Mouse (Mus musculus): Measurements from ENCODE around the gene Trex2. TPM values are rescaled to one million over a fixed set of nuclear protein-coding genes. Genes with fewer than 3 reads are reported as not detected.

Trex2 gene
- polyA plus RNA-seq, 1 experiment from 2014 or later = not detected

DNA sequence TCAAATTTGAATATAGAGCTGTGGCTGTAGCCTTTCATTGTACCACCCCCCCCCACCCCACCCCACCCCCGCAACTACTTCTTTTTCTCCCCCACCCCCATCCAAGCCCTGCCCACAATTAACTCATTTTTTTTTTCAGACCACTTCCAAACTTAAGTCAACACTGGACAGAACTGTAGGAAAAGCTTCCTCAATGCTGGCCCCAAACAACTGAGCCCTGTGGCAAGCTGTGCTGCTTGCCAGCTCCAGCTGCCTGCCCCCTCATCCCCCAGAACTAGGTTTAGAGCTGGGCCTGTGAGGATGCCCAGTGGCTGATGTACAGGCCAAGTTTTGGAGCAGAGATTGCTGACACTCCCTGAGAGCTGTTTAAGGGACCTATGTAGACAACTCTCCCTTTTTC, 33.6 kb upstream of the Trex2 start:
- Histone ChIP-seq H3K27me3 (ENCODE audit: poor library complexity, severe bottlenecking) (peaks cover 80% of the 10 kb centered on the region), H3K4me1 (no peaks in the 10 kb centered on the region), H3K9me3 (no peaks in the 10 kb centered on the region), H3K27ac (peak overlapping the region; percentile 66; the same call in 1 of the 2 replicates), H3K36me3 (replicated peaks) (no peaks in the 10 kb centered on the region), H3K4me3 (no peak overlapping the region)
- 70% methylated on average over 1 of the region's 1 CpGs for WGBS
- DNase-seq (ENCODE audit: extremely low spot score, low spot score) = no peak

DNA sequence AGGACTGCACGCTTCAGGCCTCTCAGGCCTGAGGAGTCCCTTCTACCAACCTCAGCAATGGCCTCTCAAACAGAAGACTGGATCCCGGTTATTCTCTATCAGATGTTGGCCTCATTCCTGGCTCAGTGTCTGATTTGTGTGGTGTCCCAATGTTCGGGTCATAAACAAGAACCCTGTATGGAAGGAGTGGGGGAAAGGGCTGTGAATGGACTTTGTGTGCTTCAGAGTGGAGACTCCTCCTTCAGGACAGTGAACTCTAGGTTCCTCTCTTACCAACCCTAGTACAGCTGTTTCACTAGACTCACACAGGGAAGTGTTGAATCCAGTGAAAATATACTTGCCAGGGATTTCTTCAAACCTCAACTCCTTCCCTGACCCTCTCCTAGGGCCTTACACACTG, 33.2 kb upstream of the Trex2 start:
- Histone ChIP-seq H3K9me3 (no peaks in the 10 kb centered on the region), H3K27ac (peak overlapping the region; percentile 66), H3K27me3 (ENCODE audit: poor library complexity, severe bottlenecking) (peaks cover 77% of the 10 kb centered on the region), H3K36me3 (replicated peaks) (no peaks in the 10 kb centered on the region), H3K4me3 (no peak overlapping the region), H3K4me1 (no peaks in the 10 kb centered on the region)
- WGBS = 74% methylated on average over 3 of the region's 3 CpGs
- no peak for DNase-seq (ENCODE audit: extremely low spot score, low spot score)

DNA sequence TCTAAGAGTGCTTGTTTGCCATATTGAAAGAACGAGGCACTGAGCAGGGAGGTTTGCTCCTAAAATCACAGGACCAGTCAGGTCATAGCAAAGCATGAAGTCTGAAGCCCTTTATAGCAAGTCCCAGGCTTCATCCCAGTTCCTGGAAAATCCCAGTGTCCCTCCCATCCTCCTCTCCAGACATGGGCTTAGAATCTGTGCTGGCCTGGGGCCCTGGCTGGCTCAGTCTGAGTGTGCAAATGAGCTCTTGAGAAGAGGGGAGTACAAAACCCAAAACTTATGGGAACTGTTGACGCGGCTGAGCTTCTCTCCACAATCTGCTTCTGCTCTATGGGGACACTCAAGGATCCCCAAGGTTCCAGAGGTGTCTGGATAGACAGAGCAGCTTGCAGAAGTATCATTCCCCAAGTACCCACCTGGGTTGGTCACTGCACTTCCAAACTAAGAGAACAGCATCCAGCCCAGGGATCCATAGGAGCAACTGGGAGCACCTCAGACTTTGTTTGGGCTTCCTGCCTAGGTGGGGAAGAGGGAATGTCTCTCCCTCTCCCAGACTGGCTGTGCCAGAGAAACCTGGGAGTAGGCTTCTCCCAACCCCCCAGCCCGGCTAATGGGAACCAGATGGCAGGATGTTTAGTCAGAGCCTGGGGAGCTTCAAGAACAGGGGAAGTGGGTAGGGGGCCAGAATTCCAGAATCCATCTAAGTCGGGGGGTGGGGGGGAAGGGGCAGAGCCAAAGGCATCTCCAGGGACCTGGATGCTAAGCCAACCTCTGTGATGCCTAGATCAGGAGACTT, 32.5 kb upstream of the Trex2 start:
- H3K27me3 ChIP-seq (ENCODE audit: poor library complexity, severe bottlenecking) = peaks cover 71% of the 10 kb centered on the region
- H3K4me1 ChIP-seq = no peaks in the 10 kb centered on the region
- WGBS = 72% methylated on average over 5 of the region's 5 CpGs
- no peaks in the 10 kb centered on the region for H3K9me3 ChIP-seq
- DNase-seq (ENCODE audit: extremely low spot score, low spot score) = no peak
- peak overlapping the region; percentile 66 for H3K27ac ChIP-seq
- no peak overlapping the region for H3K4me3 ChIP-seq
- H3K36me3 ChIP-seq (replicated peaks) = no peaks in the 10 kb centered on the region

DNA sequence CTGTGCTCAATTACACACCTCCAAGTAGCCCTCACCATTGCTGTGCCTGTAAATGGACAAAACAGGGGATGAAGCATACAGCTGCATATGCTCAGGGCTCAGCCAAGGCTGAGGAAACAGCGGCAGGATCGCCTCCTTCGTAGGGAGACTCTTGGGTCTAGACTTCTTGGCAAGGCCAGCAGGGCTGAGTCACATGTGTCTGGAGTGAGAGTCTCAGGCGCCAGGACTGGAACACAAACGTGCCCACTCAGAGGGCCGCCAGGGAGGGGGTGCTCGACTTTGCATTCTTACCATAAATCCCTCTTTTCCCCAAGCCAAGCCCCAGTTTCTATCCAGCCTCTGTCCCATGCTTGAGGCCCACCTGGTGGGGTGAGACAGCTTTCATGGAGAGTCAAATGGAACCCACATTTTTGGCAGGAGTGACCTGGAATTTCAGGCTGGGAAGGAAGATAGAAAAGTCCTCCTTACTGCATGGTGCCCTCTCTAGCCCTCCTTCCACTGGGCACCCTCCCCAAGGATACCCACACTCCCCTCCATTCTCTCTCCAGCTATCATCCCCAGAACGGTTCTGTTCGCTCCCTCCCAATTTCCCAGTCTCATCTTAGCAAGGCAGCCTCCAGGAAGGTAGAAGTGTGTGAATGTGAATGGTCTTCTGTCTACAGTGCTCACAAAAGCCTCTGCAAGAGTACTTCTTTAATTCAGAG, 30.5 kb upstream of the Trex2 start:
- H3K27ac ChIP-seq = no peak overlapping the region
- no peaks in the 10 kb centered on the region for H3K4me1 ChIP-seq
- no peaks in the 10 kb centered on the region for H3K9me3 ChIP-seq
- no peaks in the 10 kb centered on the region for H3K36me3 ChIP-seq (replicated peaks)
- DNase-seq (ENCODE audit: extremely low spot score, low spot score) = no peak
- H3K4me3 ChIP-seq = no peak overlapping the region
- WGBS = 69% methylated on average over 9 of the region's 9 CpGs
- peaks cover 51% of the 10 kb centered on the region for H3K27me3 ChIP-seq (ENCODE audit: poor library complexity, severe bottlenecking)

- H3K27me3 ChIP-seq (ENCODE audit: poor library complexity, severe bottlenecking) = peaks cover 16% of the 10 kb centered on the region
- H3K4me3 ChIP-seq = no peak overlapping the region
- H3K9me3 ChIP-seq = no peaks in the 10 kb centered on the region
- DNase-seq (ENCODE audit: extremely low spot score, low spot score) = no peak
- H3K27ac ChIP-seq = no peak overlapping the region
- 86% methylated on average over 4 of the region's 4 CpGs for WGBS
- no peaks in the 10 kb centered on the region for H3K36me3 ChIP-seq (replicated peaks)
- peaks cover 9% of the 10 kb centered on the region for H3K4me1 ChIP-seq
Observed at GRCm38 (mm10) chrX:73460792-73461191, 25.6 kb upstream of the Trex2 start.

DNA sequence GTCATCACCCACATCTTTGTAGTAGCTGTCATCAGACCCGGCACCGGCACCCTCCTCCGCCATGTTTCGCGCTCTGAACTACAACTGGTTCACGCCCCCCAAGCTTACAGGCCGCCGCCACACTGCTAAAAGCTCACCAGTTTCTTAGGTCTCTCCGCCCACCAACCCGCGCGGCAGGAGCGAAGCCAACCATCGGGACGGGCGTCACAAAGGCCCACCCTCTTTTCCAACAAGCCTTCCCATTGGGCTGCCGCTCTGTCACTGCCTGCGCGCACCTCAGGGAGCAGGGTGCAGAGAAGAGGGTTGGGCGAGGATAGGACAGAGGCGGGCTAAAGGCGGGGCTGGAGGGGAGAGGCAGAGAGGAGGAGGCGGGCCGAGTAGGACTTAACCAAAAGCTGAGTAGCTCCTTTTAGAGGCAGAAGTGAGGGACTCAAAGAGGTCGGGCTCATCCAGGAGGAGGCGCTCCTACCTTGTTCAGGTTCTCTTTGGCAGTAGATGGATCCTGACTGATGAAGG, 23.8 kb upstream of the Trex2 start, which contains the start of gene Haus7:
Gene Haus7 (minus strand): TSS at position 168 of the 516 bp plus-strand sequence.
- DNase-seq (ENCODE audit: extremely low spot score, low spot score) = peak; percentile 88
- 20% methylated on average over 25 of the region's 26 CpGs for WGBS
- peak within 1 kb of the TSS; percentile 81 for H3K27ac ChIP-seq

DNA sequence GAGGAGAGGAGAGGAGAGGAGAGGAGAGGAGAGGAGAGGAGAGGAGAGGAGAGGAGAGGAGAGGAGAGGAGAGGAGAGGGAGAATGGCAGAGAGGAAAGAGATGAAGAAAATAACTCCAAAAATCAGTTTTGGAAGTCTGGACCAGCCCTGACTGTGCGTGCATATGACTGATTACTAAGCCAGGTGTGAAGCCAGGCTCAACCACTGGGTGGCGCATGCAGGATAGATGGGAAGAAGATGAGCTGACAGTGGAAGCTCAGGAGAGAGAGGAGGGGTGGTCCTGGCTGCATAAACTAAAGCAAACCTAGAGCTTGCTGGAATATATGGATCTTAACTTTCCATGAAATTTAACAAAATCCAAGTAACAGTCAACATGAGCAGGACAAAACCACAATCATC, 16.8 kb upstream of the Trex2 start:
- no peak overlapping the region for H3K27ac ChIP-seq
- peaks cover 27% of the 10 kb centered on the region for H3K27me3 ChIP-seq (ENCODE audit: poor library complexity, severe bottlenecking)
- no peak overlapping the region for H3K4me3 ChIP-seq
- H3K36me3 ChIP-seq (replicated peaks) = peaks cover 24% of the 10 kb centered on the region
- no peaks in the 10 kb centered on the region for H3K9me3 ChIP-seq
- WGBS = 23% methylated on average over 2 of the region's 2 CpGs
- H3K4me1 ChIP-seq = no peaks in the 10 kb centered on the region
- peak; percentile 31 for DNase-seq (ENCODE audit: extremely low spot score, low spot score)

More for the DNA sequence above, 23.8 kb upstream of the Trex2 start, which contains the start of gene Haus7:
- H3K4me1 ChIP-seq = peaks cover 9% of the 10 kb centered on the region
- no peaks in the 10 kb centered on the region for H3K36me3 ChIP-seq (replicated peaks)
- H3K9me3 ChIP-seq = no peaks in the 10 kb centered on the region
- H3K27me3 ChIP-seq (ENCODE audit: poor library complexity, severe bottlenecking) = peaks cover 12% of the 10 kb centered on the region
- H3K4me3 ChIP-seq = peak within 1 kb of the TSS; percentile 62

DNA sequence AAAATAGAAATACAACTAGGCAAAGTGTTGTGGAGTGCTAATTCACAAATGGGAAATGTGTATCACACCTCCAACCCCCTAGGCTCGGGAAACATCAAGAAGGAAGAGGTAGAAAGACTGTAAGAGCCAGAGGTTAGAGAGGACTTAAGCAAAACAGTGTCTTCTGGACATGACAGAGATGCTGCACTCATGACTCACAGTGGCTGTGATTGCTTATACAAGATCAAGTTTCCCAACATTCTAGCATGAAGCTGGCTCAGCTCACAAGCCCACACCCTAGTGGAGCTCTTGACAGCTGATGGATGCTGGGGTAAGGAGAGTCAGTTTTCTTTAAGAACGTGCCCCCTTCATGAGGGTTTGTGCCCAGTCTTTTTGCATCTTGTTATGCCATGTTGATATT, 6.3 kb upstream of the Trex2 start:
- Histone ChIP-seq H3K27me3 (ENCODE audit: poor library complexity, severe bottlenecking) (peaks cover 39% of the 10 kb centered on the region), H3K36me3 (replicated peaks) (peaks cover 31% of the 10 kb centered on the region), H3K4me1 (no peaks in the 10 kb centered on the region), H3K4me3 (no peak overlapping the region), H3K27ac (no peak overlapping the region), H3K9me3 (no peaks in the 10 kb centered on the region)
- no peak for DNase-seq (ENCODE audit: extremely low spot score, low spot score)
- 73% methylated on average over 2 of the region's 2 CpGs for WGBS

DNA sequence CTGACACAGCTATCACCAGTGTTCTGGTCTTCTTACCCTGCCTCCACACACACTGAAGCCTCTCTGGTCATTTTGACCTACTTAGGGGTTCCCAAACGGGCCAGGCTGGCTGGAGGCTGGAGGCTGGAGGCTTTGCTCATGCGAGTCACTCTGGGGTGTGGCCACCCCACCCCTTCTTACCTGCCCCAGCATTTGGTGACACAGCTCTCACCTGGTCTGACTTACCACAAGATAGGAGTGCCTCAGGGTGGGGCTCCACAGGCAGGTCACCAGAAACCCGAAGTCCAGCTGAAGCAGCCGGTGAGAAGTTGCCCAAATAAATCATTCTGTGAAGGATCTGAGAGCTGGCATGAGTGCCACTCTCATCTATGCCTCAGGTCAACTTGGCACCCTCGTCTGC, 2.3 kb downstream of the Trex2 start:
- no peak for DNase-seq (ENCODE audit: extremely low spot score, low spot score)
- Histone ChIP-seq H3K9me3 (no peaks in the 10 kb centered on the region), H3K27me3 (ENCODE audit: poor library complexity, severe bottlenecking) (peaks cover 32% of the 10 kb centered on the region), H3K36me3 (replicated peaks) (peaks cover 13% of the 10 kb centered on the region), H3K4me1 (no peaks in the 10 kb centered on the region), H3K27ac (no peak overlapping the region), H3K4me3 (no peak overlapping the region)
- 84% methylated on average over 5 of the region's 5 CpGs for WGBS

- peaks cover 34% of the 10 kb centered on the region for H3K27me3 ChIP-seq (ENCODE audit: poor library complexity, severe bottlenecking)
- H3K4me1 ChIP-seq = no peaks in the 10 kb centered on the region
- no peak for DNase-seq (ENCODE audit: extremely low spot score, low spot score)
- no peaks in the 10 kb centered on the region for H3K9me3 ChIP-seq
- no peak overlapping the region for H3K4me3 ChIP-seq
- no peaks in the 10 kb centered on the region for H3K36me3 ChIP-seq (replicated peaks)
- WGBS = 80% methylated on average over 2 of the region's 2 CpGs
- no peak overlapping the region for H3K27ac ChIP-seq
Observed at GRCm38 (mm10) chrX:73430036-73430435, 5.1 kb downstream of the Trex2 start.

DNA sequence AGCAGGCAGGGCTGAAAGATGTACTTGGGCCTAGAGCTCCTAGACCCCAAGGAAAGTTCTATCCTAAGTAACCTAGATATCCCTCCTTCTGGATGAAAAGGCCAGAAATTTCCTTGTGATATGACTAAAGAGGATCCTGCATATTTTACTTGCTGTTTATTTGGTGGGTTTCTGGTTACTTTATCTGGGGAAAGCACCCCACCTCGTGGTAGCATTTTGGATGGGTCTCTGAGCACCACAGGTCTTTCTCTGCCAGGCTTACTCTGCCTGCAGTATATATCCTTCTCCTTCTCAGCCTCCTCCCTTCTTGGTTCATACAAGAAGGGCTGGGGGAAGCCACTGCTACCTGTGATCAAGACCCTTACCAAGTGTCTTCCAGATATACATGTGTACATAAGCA, 22.4 kb downstream of the Trex2 start:
- H3K4me3 ChIP-seq = no peak overlapping the region
- no peak overlapping the region for H3K27ac ChIP-seq
- peaks cover 45% of the 10 kb centered on the region for H3K27me3 ChIP-seq (ENCODE audit: poor library complexity, severe bottlenecking)
- H3K9me3 ChIP-seq = no peaks in the 10 kb centered on the region
- no peaks in the 10 kb centered on the region for H3K36me3 ChIP-seq (replicated peaks)
- 20% methylated on average over 1 of the region's 1 CpGs for WGBS
- peaks cover 4% of the 10 kb centered on the region for H3K4me1 ChIP-seq
- no peak for DNase-seq (ENCODE audit: extremely low spot score, low spot score)

DNA sequence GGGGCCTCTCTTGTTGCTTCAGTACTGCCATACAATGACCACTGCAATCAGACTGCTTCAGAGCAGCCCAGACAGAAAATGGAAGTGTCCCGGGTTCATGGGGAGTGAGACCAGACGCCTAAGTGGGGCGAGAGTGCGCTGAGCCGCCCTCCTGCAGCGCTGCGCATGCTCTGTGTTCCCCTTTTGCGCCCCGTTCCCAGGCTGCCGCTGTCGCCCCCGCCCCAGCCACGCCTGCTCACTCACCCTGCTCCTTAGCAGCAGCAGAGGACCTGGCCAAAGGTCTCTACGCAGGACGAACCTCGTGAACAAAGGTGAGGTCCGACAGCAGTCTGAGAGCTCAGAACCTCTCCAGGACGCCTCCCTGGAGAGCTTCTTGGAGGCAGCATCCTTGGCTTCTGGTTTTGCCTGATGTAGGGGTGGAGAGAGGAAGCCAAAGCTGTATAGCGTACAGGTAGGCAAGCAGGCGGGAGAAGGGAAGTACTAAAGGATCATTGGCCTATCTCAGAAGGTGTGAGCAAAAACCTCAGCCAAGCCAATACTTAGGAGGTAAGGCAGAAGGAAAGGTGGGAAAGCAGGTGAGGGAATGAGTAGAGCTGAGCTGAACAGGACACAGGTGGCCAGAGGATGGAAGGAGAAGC, 24.1 kb downstream of the Trex2 start, which contains the start of gene Zfp92:
Gene Zfp92 (plus strand): TSS at position 217 of the 638 bp plus-strand sequence.
- Histone ChIP-seq H3K27me3 (ENCODE audit: poor library complexity, severe bottlenecking) (peaks cover 45% of the 10 kb centered on the region), H3K36me3 (replicated peaks) (no peaks in the 10 kb centered on the region), H3K4me1 (peaks cover 4% of the 10 kb centered on the region), H3K9me3 (no peaks in the 10 kb centered on the region), H3K27ac (no peak within 1 kb of the TSS), H3K4me3 (peak within 1 kb of the TSS; percentile 41)
- DNase-seq (ENCODE audit: extremely low spot score, low spot score) = no peak
- WGBS = 20% methylated on average over 20 of the region's 20 CpGs
